8 mouse cellular contexts compared by ENCODE assay signal in genomic region chr16:4979755-4980380, GRCm38 (mm10). TPM values are rescaled to one million over a fixed set of nuclear protein-coding genes. Genes with fewer than 3 reads are reported as not detected.
A peak's percentile ranks its signal among the peaks of the same experiment; 100 is the strongest.
DNase-seq lines count a peak whose midpoint lies in the region; ATAC-seq lines count a peak whose summit lies in the region.

No protein-coding gene starts in this region.

- no peaks in the 10 kb centered on the region for H3K27me3 ChIP-seq in forebrain, embryonic 13.5 days
- no peaks in the 10 kb centered on the region for H3K27me3 ChIP-seq in forebrain, embryonic 15.5 days

- H3K9ac ChIP-seq in forebrain, embryonic 13.5 days: no peak overlapping the region
- no peak overlapping the region for H3K9ac ChIP-seq in forebrain, embryonic 15.5 days (replicated peaks)

- H3K4me2 ChIP-seq in forebrain, embryonic 13.5 days: no peak overlapping the region
- no peak overlapping the region for H3K4me2 ChIP-seq in forebrain, embryonic 15.5 days (replicated peaks)

- 71% methylated on average over 4 of the region's 4 CpGs for WGBS in forebrain, embryonic 13.5 days
- WGBS in forebrain, embryonic 15.5 days: 71% methylated on average over 4 of the region's 4 CpGs

- no peaks in the 10 kb centered on the region for H3K36me3 ChIP-seq in forebrain, embryonic 13.5 days (ENCODE audit: poor library complexity, severe bottlenecking)
- H3K36me3 ChIP-seq in forebrain, embryonic 15.5 days: no peaks in the 10 kb centered on the region

- H3K9me3 ChIP-seq in forebrain, embryonic 13.5 days (replicated peaks): no peaks in the 10 kb centered on the region
- no peaks in the 10 kb centered on the region for H3K9me3 ChIP-seq in forebrain, embryonic 15.5 days

- H3K27ac ChIP-seq in forebrain, embryonic 13.5 days: no peak overlapping the region
- no peak overlapping the region for H3K27ac ChIP-seq in forebrain, embryonic 15.5 days (replicated peaks)

- H3K4me1 ChIP-seq in forebrain, embryonic 13.5 days: no peaks in the 10 kb centered on the region
- no peaks in the 10 kb centered on the region for H3K4me1 ChIP-seq in forebrain, embryonic 15.5 days

- peak; percentile 62; the same call in 1 of the 2 replicates for ATAC-seq in forebrain, embryonic 13.5 days
- no peak for ATAC-seq in forebrain, embryonic 15.5 days (replicated peaks)

- H3K4me3 ChIP-seq in forebrain, embryonic 13.5 days: no peak overlapping the region
- no peak overlapping the region for H3K4me3 ChIP-seq in forebrain, embryonic 15.5 days

- DNase-seq in 3T3-L1 (ENCODE audit: low read depth, low spot score): peak; percentile 82
- peak; percentile 46 for DNase-seq in adrenal gland, postnatal 14 days
- peak; percentile 30 for DNase-seq in kidney, adult 11 months
- DNase-seq in lung, postnatal 10 days: peak; percentile 52
- no peak for DNase-seq in ovary, postnatal 10 days (ENCODE audit: low spot score)
- no peak for DNase-seq in layer of hippocampus, adult 8-10 months (ENCODE audit: low spot score in 2 of 2)

RNA-seq across cellular contexts. Expression of gene Anks3, which starts 15.9 kb away (rescaled TPM):
- polyA plus RNA-seq in forebrain, embryonic 13.5 days (2015; fragmentation: Nextera tagmentation; extraction: Ambion mirVana): 64.1 and 75.8 TPM in 2 replicates
- polyA plus RNA-seq in forebrain, embryonic 15.5 days (2015; fragmentation: Nextera tagmentation; extraction: Ambion mirVana): 79.9 and 80.7 TPM in 2 replicates
- total RNA-seq in adrenal gland, postnatal 14 days (2021): 35.1 and 39.4 TPM in 2 replicates
- total RNA-seq in layer of hippocampus, adult 8-10 months (2022): 10 to 100 TPM; 67.3 to 90.8 (median 81.5) TPM

RNA-seq across cellular contexts. Expression of gene Sept12, which starts 17.8 kb away (rescaled TPM):
- not detected in 2 replicates for polyA plus RNA-seq in forebrain, embryonic 13.5 days (2015; fragmentation: Nextera tagmentation; extraction: Ambion mirVana)
- not detected in 2 replicates for polyA plus RNA-seq in forebrain, embryonic 15.5 days (2015; fragmentation: Nextera tagmentation; extraction: Ambion mirVana)
- not detected in 2 replicates for total RNA-seq in adrenal gland, postnatal 14 days (2021)
- total RNA-seq in layer of hippocampus, adult 8-10 months (2022): not detected

RNA-seq across cellular contexts. Expression of gene Smim22, which starts 27.2 kb away (rescaled TPM):
- 1.5 TPM in 1 of 2 replicates, not detected in the other for polyA plus RNA-seq in forebrain, embryonic 13.5 days (2015; fragmentation: Nextera tagmentation; extraction: Ambion mirVana)
- polyA plus RNA-seq in forebrain, embryonic 15.5 days (2015; fragmentation: Nextera tagmentation; extraction: Ambion mirVana): 1.0 and 1.1 TPM in 2 replicates
- not detected in 2 replicates for total RNA-seq in adrenal gland, postnatal 14 days (2021)
- not detected for total RNA-seq in layer of hippocampus, adult 8-10 months (2022)

RNA-seq across cellular contexts. Expression of gene Rogdi, which starts 33.5 kb away (rescaled TPM):
- 88.1 and 102 TPM in 2 replicates for polyA plus RNA-seq in forebrain, embryonic 13.5 days (2015; fragmentation: Nextera tagmentation; extraction: Ambion mirVana)
- polyA plus RNA-seq in forebrain, embryonic 15.5 days (2015; fragmentation: Nextera tagmentation; extraction: Ambion mirVana): 91.4 and 99.8 TPM in 2 replicates
- 32.0 and 37.3 TPM in 2 replicates for total RNA-seq in adrenal gland, postnatal 14 days (2021)
- 100 to 1,000 TPM; 282 to 333 (median 307) TPM for total RNA-seq in layer of hippocampus, adult 8-10 months (2022)

RNA-seq across cellular contexts. Expression of gene Nudt16l1, which starts 41.3 kb away (rescaled TPM):
- polyA plus RNA-seq in forebrain, embryonic 13.5 days (2015; fragmentation: Nextera tagmentation; extraction: Ambion mirVana): 134 and 142 TPM in 2 replicates
- polyA plus RNA-seq in forebrain, embryonic 15.5 days (2015; fragmentation: Nextera tagmentation; extraction: Ambion mirVana): 138 and 139 TPM in 2 replicates
- total RNA-seq in adrenal gland, postnatal 14 days (2021): 54.2 and 57.6 TPM in 2 replicates
- 10 to 100 TPM; 75.3 to 81.3 (median 78.2) TPM for total RNA-seq in layer of hippocampus, adult 8-10 months (2022)

Comparison
In these comparisons a context has a peak if more than half of its experiments do, and no peak if none do; other contexts are left out.
1. DNase-seq: peak in 3T3-L1 (single experiment), adrenal gland, postnatal 14 days (single experiment), kidney, adult 11 months (single experiment) and lung, postnatal 10 days (single experiment); none in ovary, postnatal 10 days (single experiment) and layer of hippocampus, adult 8-10 months (0 of 2).